Mouse (Mus musculus): ENCODE data around the gene Zdhhc17.

The Zdhhc17 gene

GRCm38 (mm10) chr10:111009641-111010479 is at the start of gene Zdhhc17:
Gene Zdhhc17 (minus strand): TSS chr10:111010140.
- DNase-seq: peak; percentile 89

- DNase-seq: no peak
These were observed 45.8 kb upstream of the Zdhhc17 start for GRCm38 (mm10) chr10:111055770-111056169.

- DNase-seq: no peak
These were observed 41.7 kb upstream of the Zdhhc17 start for GRCm38 (mm10) chr10:111051606-111052005.

GRCm38 (mm10) chr10:111050511-111050910 is 40.6 kb upstream of the Zdhhc17 start:
- no peak for DNase-seq

GRCm38 (mm10) chr10:111050061-111050460 is 40.1 kb upstream of the Zdhhc17 start:
- DNase-seq: no peak

GRCm38 (mm10) chr10:111047895-111048294 is 38.0 kb upstream of the Zdhhc17 start:
- no peak for DNase-seq

- DNase-seq: no peak
These were observed 30.2 kb upstream of the Zdhhc17 start for GRCm38 (mm10) chr10:111040078-111040656.

- no peak for DNase-seq
These were observed 26.9 kb upstream of the Zdhhc17 start for GRCm38 (mm10) chr10:111036851-111037250.

- no peak for DNase-seq
These were observed 25.2 kb upstream of the Zdhhc17 start for GRCm38 (mm10) chr10:111035134-111035533.

GRCm38 (mm10) chr10:111031511-111032365 is 21.8 kb upstream of the Zdhhc17 start:
- DNase-seq: peak; percentile 12

GRCm38 (mm10) chr10:111030845-111031244 is 20.9 kb upstream of the Zdhhc17 start:
- DNase-seq: no peak

GRCm38 (mm10) chr10:111026106-111026505 is 16.2 kb upstream of the Zdhhc17 start:
- no peak for DNase-seq

GRCm38 (mm10) chr10:111024746-111025145 is 14.8 kb upstream of the Zdhhc17 start:
- no peak for DNase-seq

- no peak for DNase-seq
These were observed 4.5 kb upstream of the Zdhhc17 start for GRCm38 (mm10) chr10:111014476-111014875.

- no peak for DNase-seq
These were observed 3.3 kb upstream of the Zdhhc17 start for GRCm38 (mm10) chr10:111013265-111013664.

- DNase-seq: no peak
These were observed 2.6 kb upstream of the Zdhhc17 start for GRCm38 (mm10) chr10:111012496-111013038.

- peak; percentile 45 for DNase-seq
These were observed 1.4 kb upstream of the Zdhhc17 start for GRCm38 (mm10) chr10:111011226-111011765.

- DNase-seq: peak; percentile 24
These were observed 713 bp upstream of the Zdhhc17 start for GRCm38 (mm10) chr10:111010480-111011225.

- DNase-seq: no peak
These were observed 763 bp downstream of the Zdhhc17 start for GRCm38 (mm10) chr10:111009113-111009640.

GRCm38 (mm10) chr10:111007687-111008086 is 2.3 kb downstream of the Zdhhc17 start:
- no peak for DNase-seq

- no peak for DNase-seq
These were observed 4.1 kb downstream of the Zdhhc17 start for GRCm38 (mm10) chr10:111005611-111006488.
